Mouse (Mus musculus): ENCODE data around the gene Atg16l1. TPM values are rescaled to one million over a fixed set of nuclear protein-coding genes. Genes with fewer than 3 reads are reported as not detected.

The Atg16l1 gene
- 17.4 and 18.2 TPM in 2 replicates for polyA plus RNA-seq (2012; ENCODE audit: insufficient read depth, insufficient read length, missing spikeins)

GRCm38 (mm10) chr1:87755641-87756470 is at the start of gene Atg16l1:
Atg16l1 (plus strand) TSS chr1:87755870.
- peak within 1 kb of the TSS; percentile 94 for H3K4me3 ChIP-seq (ENCODE audit: insufficient read depth, low read depth, low read length)
- H3K4me1 ChIP-seq (ENCODE audit: control insufficient read depth, insufficient read depth, insufficient read length, low read length), result peaks cover 9% of the 10 kb centered on the region; the same call in 1 of the 2 replicates
- H3K27ac ChIP-seq (replicated peaks; ENCODE audit: low read depth, low read length), result peak within 1 kb of the TSS; percentile 73

GRCm38 (mm10) chr1:87706361-87706760 is 49.3 kb upstream of the Atg16l1 start:
- Histone ChIP-seq H3K27ac (replicated peaks; ENCODE audit: low read depth, low read length) (no peak overlapping the region), H3K4me1 (ENCODE audit: control insufficient read depth, insufficient read depth, insufficient read length, low read length) (no peaks in the 10 kb centered on the region), H3K4me3 (ENCODE audit: insufficient read depth, low read depth, low read length) (no peak overlapping the region)

GRCm38 (mm10) chr1:87709020-87709419 is 46.6 kb upstream of the Atg16l1 start:
- no peaks in the 10 kb centered on the region for H3K4me1 ChIP-seq (ENCODE audit: control insufficient read depth, insufficient read depth, insufficient read length, low read length)

GRCm38 (mm10) chr1:87709661-87710270 is 45.9 kb upstream of the Atg16l1 start:
- H3K4me1 ChIP-seq (ENCODE audit: control insufficient read depth, insufficient read depth, insufficient read length, low read length), result no peaks in the 10 kb centered on the region
- H3K4me3 ChIP-seq (ENCODE audit: insufficient read depth, low read depth, low read length), result no peak overlapping the region
- H3K27ac ChIP-seq (replicated peaks; ENCODE audit: low read depth, low read length), result no peak overlapping the region

More at GRCm38 (mm10) chr1:87709020-87709419, 46.6 kb upstream of the Atg16l1 start:
- Histone ChIP-seq H3K4me3 (ENCODE audit: insufficient read depth, low read depth, low read length) (no peak overlapping the region), H3K27ac (replicated peaks; ENCODE audit: low read depth, low read length) (no peak overlapping the region)

- Histone ChIP-seq H3K27ac (replicated peaks; ENCODE audit: low read depth, low read length) (no peak overlapping the region), H3K4me1 (ENCODE audit: control insufficient read depth, insufficient read depth, insufficient read length, low read length) (no peaks in the 10 kb centered on the region), H3K4me3 (ENCODE audit: insufficient read depth, low read depth, low read length) (no peak overlapping the region)
These were observed 43.6 kb upstream of the Atg16l1 start for GRCm38 (mm10) chr1:87711938-87712613.

- Histone ChIP-seq H3K27ac (replicated peaks; ENCODE audit: low read depth, low read length) (no peak overlapping the region), H3K4me1 (ENCODE audit: control insufficient read depth, insufficient read depth, insufficient read length, low read length) (no peaks in the 10 kb centered on the region), H3K4me3 (ENCODE audit: insufficient read depth, low read depth, low read length) (no peak overlapping the region)
These were observed 43.1 kb upstream of the Atg16l1 start for GRCm38 (mm10) chr1:87712614-87712971.

GRCm38 (mm10) chr1:87721382-87721781 is 34.3 kb upstream of the Atg16l1 start:
- H3K4me3 ChIP-seq (ENCODE audit: insufficient read depth, low read depth, low read length), result no peak overlapping the region
- H3K27ac ChIP-seq (replicated peaks; ENCODE audit: low read depth, low read length), result no peak overlapping the region
- H3K4me1 ChIP-seq (ENCODE audit: control insufficient read depth, insufficient read depth, insufficient read length, low read length), result no peaks in the 10 kb centered on the region

- H3K4me3 ChIP-seq (ENCODE audit: insufficient read depth, low read depth, low read length), result no peak overlapping the region
- H3K27ac ChIP-seq (replicated peaks; ENCODE audit: low read depth, low read length), result no peak overlapping the region
- H3K4me1 ChIP-seq (ENCODE audit: control insufficient read depth, insufficient read depth, insufficient read length, low read length), result no peaks in the 10 kb centered on the region
These were observed 33.6 kb upstream of the Atg16l1 start for GRCm38 (mm10) chr1:87722081-87722480.

- H3K4me1 ChIP-seq (ENCODE audit: control insufficient read depth, insufficient read depth, insufficient read length, low read length), result no peaks in the 10 kb centered on the region
- H3K4me3 ChIP-seq (ENCODE audit: insufficient read depth, low read depth, low read length), result no peak overlapping the region
- H3K27ac ChIP-seq (replicated peaks; ENCODE audit: low read depth, low read length), result no peak overlapping the region
These were observed 32.3 kb upstream of the Atg16l1 start for GRCm38 (mm10) chr1:87723351-87723750.

GRCm38 (mm10) chr1:87729070-87729469 is 26.6 kb upstream of the Atg16l1 start:
- no peaks in the 10 kb centered on the region for H3K4me1 ChIP-seq (ENCODE audit: control insufficient read depth, insufficient read depth, insufficient read length, low read length)
- H3K27ac ChIP-seq (replicated peaks; ENCODE audit: low read depth, low read length), result no peak overlapping the region
- H3K4me3 ChIP-seq (ENCODE audit: insufficient read depth, low read depth, low read length), result no peak overlapping the region

- Histone ChIP-seq H3K27ac (replicated peaks; ENCODE audit: low read depth, low read length) (no peak overlapping the region), H3K4me1 (ENCODE audit: control insufficient read depth, insufficient read depth, insufficient read length, low read length) (no peaks in the 10 kb centered on the region), H3K4me3 (ENCODE audit: insufficient read depth, low read depth, low read length) (no peak overlapping the region)
These were observed 25.8 kb upstream of the Atg16l1 start for GRCm38 (mm10) chr1:87729850-87730249.

- H3K4me3 ChIP-seq (ENCODE audit: insufficient read depth, low read depth, low read length), result no peak overlapping the region
- H3K27ac ChIP-seq (replicated peaks; ENCODE audit: low read depth, low read length), result no peak overlapping the region
- H3K4me1 ChIP-seq (ENCODE audit: control insufficient read depth, insufficient read depth, insufficient read length, low read length), result no peaks in the 10 kb centered on the region
These were observed 25.4 kb upstream of the Atg16l1 start for GRCm38 (mm10) chr1:87730271-87730670.

GRCm38 (mm10) chr1:87733212-87733611 is 22.5 kb upstream of the Atg16l1 start:
- H3K27ac ChIP-seq (replicated peaks; ENCODE audit: low read depth, low read length), result peak overlapping the region; percentile 28; the same call in 1 of the 2 replicates
- H3K4me3 ChIP-seq (ENCODE audit: insufficient read depth, low read depth, low read length), result no peak overlapping the region
- H3K4me1 ChIP-seq (ENCODE audit: control insufficient read depth, insufficient read depth, insufficient read length, low read length), result no peaks in the 10 kb centered on the region

- Histone ChIP-seq H3K4me1 (ENCODE audit: control insufficient read depth, insufficient read depth, insufficient read length, low read length) (no peaks in the 10 kb centered on the region), H3K27ac (replicated peaks; ENCODE audit: low read depth, low read length) (no peak overlapping the region), H3K4me3 (ENCODE audit: insufficient read depth, low read depth, low read length) (no peak overlapping the region)
These were observed 21.5 kb upstream of the Atg16l1 start for GRCm38 (mm10) chr1:87734153-87734552.

- Histone ChIP-seq H3K27ac (replicated peaks; ENCODE audit: low read depth, low read length) (no peak overlapping the region), H3K4me1 (ENCODE audit: control insufficient read depth, insufficient read depth, insufficient read length, low read length) (no peaks in the 10 kb centered on the region), H3K4me3 (ENCODE audit: insufficient read depth, low read depth, low read length) (no peak overlapping the region)
These were observed 14.9 kb upstream of the Atg16l1 start for GRCm38 (mm10) chr1:87740584-87741290.
